Mouse (Mus musculus): ENCODE data around the gene Spin1. TPM values are rescaled to one million over a fixed set of nuclear protein-coding genes. Genes with fewer than 3 reads are reported as not detected.

Spin1 gene
- polyA plus RNA-seq, 1 experiment from 2014 or later = 161 TPM

- H3K36me3 ChIP-seq (ENCODE audit: control insufficient read depth, insufficient read depth, low read length) = no peaks in the 10 kb centered on the region
- no peak overlapping the region for H3K4me3 ChIP-seq (ENCODE audit: low read depth, low read length)
- H3K9me3 ChIP-seq (replicated peaks; ENCODE audit: control insufficient read depth, low read length) = no peaks in the 10 kb centered on the region
- DNase-seq (ENCODE audit: low spot score) = no peak
- 87% methylated on average over 4 of the region's 4 CpGs for WGBS
- no peak overlapping the region for H3K9ac ChIP-seq (ENCODE audit: low read length)
- H3K4me2 ChIP-seq (ENCODE audit: low read length) = no peak overlapping the region
- H3K27me3 ChIP-seq (replicated peaks; ENCODE audit: control insufficient read depth, insufficient read depth, low read length) = no peaks in the 10 kb centered on the region
- H3K4me1 ChIP-seq (ENCODE audit: control insufficient read depth, insufficient read depth, low read length) = no peaks in the 10 kb centered on the region
- no peak overlapping the region for H3K27ac ChIP-seq (ENCODE audit: low read depth, low read length)
- ATAC-seq = no peak
Measured at GRCm38 (mm10) chr13:51089058-51089457, 11.6 kb upstream of the Spin1 start.

- 74% methylated on average over 5 of the region's 5 CpGs for WGBS
- Histone ChIP-seq H3K4me2 (ENCODE audit: low read length) (no peak overlapping the region), H3K4me1 (ENCODE audit: control insufficient read depth, insufficient read depth, low read length) (no peaks in the 10 kb centered on the region), H3K9me3 (replicated peaks; ENCODE audit: control insufficient read depth, low read length) (no peaks in the 10 kb centered on the region), H3K27me3 (replicated peaks; ENCODE audit: control insufficient read depth, insufficient read depth, low read length) (no peaks in the 10 kb centered on the region), H3K27ac (ENCODE audit: low read depth, low read length) (no peak overlapping the region), H3K4me3 (ENCODE audit: low read depth, low read length) (no peak overlapping the region), H3K9ac (ENCODE audit: low read length) (no peak overlapping the region), H3K36me3 (ENCODE audit: control insufficient read depth, insufficient read depth, low read length) (no peaks in the 10 kb centered on the region)
- ATAC-seq = no peak
- no peak for DNase-seq (ENCODE audit: low spot score)
Measured at GRCm38 (mm10) chr13:51090105-51090661, 10.5 kb upstream of the Spin1 start.

DNA sequence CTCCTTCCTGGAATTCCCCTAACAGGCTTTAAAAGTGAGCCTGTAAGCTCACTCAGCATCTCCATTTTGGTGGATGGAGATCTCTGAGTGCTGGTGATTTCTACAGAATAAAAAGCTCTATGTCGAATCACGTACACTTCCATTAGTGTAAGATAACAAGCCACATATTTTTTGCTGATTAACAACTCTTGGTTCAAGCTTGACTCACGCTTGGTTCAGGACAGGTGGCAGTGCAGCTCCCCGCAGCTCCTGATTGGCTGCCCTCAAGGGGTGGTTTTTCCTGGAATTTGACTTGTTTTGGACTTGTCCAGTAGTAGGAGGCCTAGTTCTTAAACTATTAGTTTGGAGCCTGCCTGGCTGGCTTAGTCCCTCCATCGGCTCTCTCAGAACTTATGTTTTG is 7.2 kb upstream of the Spin1 start:
- WGBS = 85% methylated on average over 5 of the region's 5 CpGs
- no peak overlapping the region for H3K9ac ChIP-seq (ENCODE audit: low read length)
- no peaks in the 10 kb centered on the region for H3K36me3 ChIP-seq (ENCODE audit: control insufficient read depth, insufficient read depth, low read length)
- ATAC-seq (no peak), DNase-seq (ENCODE audit: low spot score) (no peak)
- no peak overlapping the region for H3K4me3 ChIP-seq (ENCODE audit: low read depth, low read length)
- H3K4me1 ChIP-seq (ENCODE audit: control insufficient read depth, insufficient read depth, low read length) = no peaks in the 10 kb centered on the region
- H3K27ac ChIP-seq (ENCODE audit: low read depth, low read length) = no peak overlapping the region
- H3K9me3 ChIP-seq (replicated peaks; ENCODE audit: control insufficient read depth, low read length) = no peaks in the 10 kb centered on the region
- H3K27me3 ChIP-seq (replicated peaks; ENCODE audit: control insufficient read depth, insufficient read depth, low read length) = no peaks in the 10 kb centered on the region
- H3K4me2 ChIP-seq (ENCODE audit: low read length) = no peak overlapping the region

DNA sequence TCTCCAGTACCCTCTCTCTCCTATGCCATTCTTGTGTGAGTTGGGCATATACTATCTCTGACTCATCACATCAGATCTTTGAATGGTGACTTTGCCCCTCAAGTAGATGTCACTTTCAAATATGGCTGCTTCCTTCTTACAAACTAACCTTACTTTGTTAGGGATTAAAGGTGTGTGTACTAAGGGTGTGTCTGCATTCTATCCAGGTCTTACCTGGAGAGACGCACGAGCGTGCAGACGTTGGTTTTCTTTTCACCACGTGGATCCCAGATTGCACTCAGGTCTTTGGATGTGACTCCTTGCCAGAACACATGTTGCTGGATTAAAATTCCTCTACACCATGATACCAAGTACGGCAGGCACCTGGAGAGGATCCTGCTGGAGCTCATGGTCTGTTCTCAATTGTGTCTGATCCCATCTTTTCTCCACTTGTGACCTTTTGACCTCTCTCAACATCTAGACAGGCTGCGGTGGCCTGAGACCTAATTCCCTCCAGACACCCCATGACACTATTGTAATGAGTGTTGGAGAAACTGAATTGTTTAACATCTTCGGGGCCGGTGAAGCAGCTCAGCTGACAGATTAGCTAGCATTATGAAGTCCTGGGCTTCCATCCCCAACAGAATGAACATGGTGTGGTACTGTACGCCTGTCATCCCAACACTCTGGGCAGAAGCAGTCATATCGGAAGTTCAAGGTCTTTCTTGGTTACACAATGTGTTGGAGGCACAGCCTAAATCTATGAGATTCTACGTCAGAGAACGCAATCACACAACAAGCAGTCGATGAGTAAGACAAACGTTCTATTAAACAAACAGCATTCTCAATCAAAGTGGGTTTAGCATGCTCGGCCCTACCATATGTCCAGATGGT is 6.1 kb upstream of the Spin1 start:
- Histone ChIP-seq H3K4me3 (ENCODE audit: low read depth, low read length) (no peak overlapping the region), H3K4me2 (ENCODE audit: low read length) (no peak overlapping the region), H3K27me3 (replicated peaks; ENCODE audit: control insufficient read depth, insufficient read depth, low read length) (no peaks in the 10 kb centered on the region), H3K9ac (ENCODE audit: low read length) (no peak overlapping the region), H3K4me1 (ENCODE audit: control insufficient read depth, insufficient read depth, low read length) (no peaks in the 10 kb centered on the region), H3K9me3 (replicated peaks; ENCODE audit: control insufficient read depth, low read length) (no peaks in the 10 kb centered on the region), H3K36me3 (ENCODE audit: control insufficient read depth, insufficient read depth, low read length) (no peaks in the 10 kb centered on the region), H3K27ac (ENCODE audit: low read depth, low read length) (no peak overlapping the region)
- no peak for DNase-seq (ENCODE audit: low spot score)
- ATAC-seq = no peak
- 78% methylated on average over 16 of the region's 16 CpGs for WGBS

DNA sequence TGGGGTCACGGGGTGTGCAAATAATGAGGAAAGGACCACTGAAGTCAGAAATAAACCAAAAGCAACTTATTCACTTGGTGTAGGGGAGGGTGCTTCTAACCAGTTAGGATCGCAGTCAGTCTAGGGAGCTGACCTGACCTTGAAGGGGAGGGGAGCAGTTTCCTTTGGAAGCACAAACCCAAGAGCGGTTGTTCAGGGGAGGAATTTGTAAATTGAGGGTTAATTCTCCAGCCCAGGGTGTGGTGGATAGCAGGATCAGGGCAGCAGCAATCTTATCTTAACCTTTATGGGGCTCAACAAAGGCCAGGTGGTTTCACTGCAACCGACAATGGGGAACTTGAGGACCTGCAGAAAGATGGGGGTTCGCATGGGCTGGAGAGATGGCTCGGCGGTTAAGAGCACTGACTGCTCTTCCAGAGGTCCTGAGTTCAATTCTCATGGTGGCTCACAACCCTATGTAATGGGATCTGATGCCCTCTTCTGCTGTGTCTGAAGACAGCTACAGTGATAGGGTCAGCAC is 5.4 kb upstream of the Spin1 start:
- Histone ChIP-seq H3K27ac (ENCODE audit: low read depth, low read length) (no peak overlapping the region), H3K4me1 (ENCODE audit: control insufficient read depth, insufficient read depth, low read length) (no peaks in the 10 kb centered on the region), H3K36me3 (ENCODE audit: control insufficient read depth, insufficient read depth, low read length) (no peaks in the 10 kb centered on the region), H3K4me3 (ENCODE audit: low read depth, low read length) (no peak overlapping the region), H3K4me2 (ENCODE audit: low read length) (no peak overlapping the region), H3K27me3 (replicated peaks; ENCODE audit: control insufficient read depth, insufficient read depth, low read length) (no peaks in the 10 kb centered on the region), H3K9ac (ENCODE audit: low read length) (no peak overlapping the region), H3K9me3 (replicated peaks; ENCODE audit: control insufficient read depth, low read length) (no peaks in the 10 kb centered on the region)
- ATAC-seq (no peak), DNase-seq (ENCODE audit: low spot score) (no peak)
- WGBS = 94% methylated on average over 7 of the region's 7 CpGs

DNA sequence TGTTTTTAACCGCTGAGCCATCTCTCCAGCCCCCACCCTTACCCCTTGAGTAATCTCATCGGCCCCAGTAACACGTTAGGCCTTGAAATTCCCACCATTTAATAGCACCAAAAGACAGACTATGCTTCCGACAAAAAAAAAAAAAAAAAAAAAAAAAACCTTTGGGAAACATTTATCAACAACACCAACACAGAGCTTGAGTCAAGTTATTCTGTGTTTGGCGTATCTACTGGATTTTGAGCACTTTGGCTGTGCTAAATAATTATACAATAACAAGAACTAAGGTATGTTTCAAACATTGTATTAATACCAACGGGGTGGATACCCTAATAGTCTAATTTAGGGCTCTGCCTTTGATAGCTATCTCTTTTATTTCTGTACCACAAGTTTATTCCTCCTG is 4.0 kb upstream of the Spin1 start:
- H3K9me3 ChIP-seq (replicated peaks; ENCODE audit: control insufficient read depth, low read length) = no peaks in the 10 kb centered on the region
- H3K9ac ChIP-seq (ENCODE audit: low read length) = no peak overlapping the region
- no peak overlapping the region for H3K27ac ChIP-seq (ENCODE audit: low read depth, low read length)
- ATAC-seq (no peak), DNase-seq (ENCODE audit: low spot score) (no peak)
- H3K4me1 ChIP-seq (ENCODE audit: control insufficient read depth, insufficient read depth, low read length) = no peaks in the 10 kb centered on the region
- H3K36me3 ChIP-seq (ENCODE audit: control insufficient read depth, insufficient read depth, low read length) = no peaks in the 10 kb centered on the region
- no peaks in the 10 kb centered on the region for H3K27me3 ChIP-seq (replicated peaks; ENCODE audit: control insufficient read depth, insufficient read depth, low read length)
- no peak overlapping the region for H3K4me2 ChIP-seq (ENCODE audit: low read length)
- 92% methylated on average over 6 of the region's 6 CpGs for WGBS
- no peak overlapping the region for H3K4me3 ChIP-seq (ENCODE audit: low read depth, low read length)

GRCm38 (mm10) chr13:51099560-51100232 is 984 bp upstream of the Spin1 start:
- H3K27ac ChIP-seq (ENCODE audit: low read depth, low read length) = peak overlapping the region; percentile 93
- H3K27me3 ChIP-seq (replicated peaks; ENCODE audit: control insufficient read depth, insufficient read depth, low read length) = no peaks in the 10 kb centered on the region
- ATAC-seq (peak; percentile 18; the same call in 1 of the 2 replicates), DNase-seq (ENCODE audit: low spot score) (peak; percentile 51)
- H3K4me2 ChIP-seq (ENCODE audit: low read length) = peak overlapping the region; percentile 89
- H3K9me3 ChIP-seq (replicated peaks; ENCODE audit: control insufficient read depth, low read length) = no peaks in the 10 kb centered on the region
- no peaks in the 10 kb centered on the region for H3K36me3 ChIP-seq (ENCODE audit: control insufficient read depth, insufficient read depth, low read length)
- 4% methylated on average over 26 of the region's 26 CpGs for WGBS
- peak overlapping the region; percentile 80 for H3K4me3 ChIP-seq (ENCODE audit: low read depth, low read length)
- H3K9ac ChIP-seq (ENCODE audit: low read length) = peak overlapping the region; percentile 96
- H3K4me1 ChIP-seq (ENCODE audit: control insufficient read depth, insufficient read depth, low read length) = no peaks in the 10 kb centered on the region

GRCm38 (mm10) chr13:51101016-51101776 is 516 bp downstream of the Spin1 start:
- DNase-seq (ENCODE audit: low spot score) = peak; percentile 68
- no peaks in the 10 kb centered on the region for H3K27me3 ChIP-seq (replicated peaks; ENCODE audit: control insufficient read depth, insufficient read depth, low read length)
- H3K27ac ChIP-seq (ENCODE audit: low read depth, low read length) = peak overlapping the region; percentile 93
- no peaks in the 10 kb centered on the region for H3K36me3 ChIP-seq (ENCODE audit: control insufficient read depth, insufficient read depth, low read length)
- peak overlapping the region; percentile 96 for H3K9ac ChIP-seq (ENCODE audit: low read length)
- H3K4me2 ChIP-seq (ENCODE audit: low read length) = peak overlapping the region; percentile 57
- ATAC-seq = peak; percentile 69
- peak overlapping the region; percentile 80 for H3K4me3 ChIP-seq (ENCODE audit: low read depth, low read length)
- 1% methylated on average over 41 of the region's 89 CpGs for WGBS
- H3K4me1 ChIP-seq (ENCODE audit: control insufficient read depth, insufficient read depth, low read length) = no peaks in the 10 kb centered on the region
- H3K9me3 ChIP-seq (replicated peaks; ENCODE audit: control insufficient read depth, low read length) = 0 out of 2 replicates have a peak, but pooled peaks cover 6% of the 10 kb centered on the region

Measured in forebrain, embryonic 14.5 days (tissue).